Mouse (Mus musculus): ENCODE results near the gene Cfdp1. TPM values are rescaled to one million over a fixed set of nuclear protein-coding genes. Genes with fewer than 3 reads are reported as not detected.
"Not testable (repeated sequence)": the region's sequence is repeated elsewhere in the genome, so short reads cannot be mapped to it uniquely, and the experiment has no call there.

Gene Cfdp1
- total RNA-seq, 2 experiments from 2014 or later: 35.2 to 36.1 TPM

DNA sequence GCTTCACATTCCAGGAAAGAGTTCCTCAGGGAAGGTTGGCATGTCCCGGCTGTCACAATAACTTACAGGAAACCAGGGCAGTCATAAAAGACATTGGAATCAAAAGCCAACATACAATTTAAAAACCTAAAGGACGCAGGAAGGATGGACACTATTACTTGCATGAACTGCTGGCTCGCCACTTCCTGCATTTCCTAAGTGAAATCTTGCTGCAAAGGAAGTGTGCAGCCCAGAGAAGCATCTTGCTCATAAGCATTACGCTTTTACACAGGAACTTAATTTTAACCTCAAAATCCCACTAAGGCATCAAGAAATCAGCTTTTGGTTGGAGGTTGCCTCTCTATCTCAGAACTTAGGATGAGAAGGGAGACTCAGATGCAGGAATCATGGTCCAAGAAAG is 9.2 kb upstream of the Cfdp1 start:
- DNase-seq: no peak

DNA sequence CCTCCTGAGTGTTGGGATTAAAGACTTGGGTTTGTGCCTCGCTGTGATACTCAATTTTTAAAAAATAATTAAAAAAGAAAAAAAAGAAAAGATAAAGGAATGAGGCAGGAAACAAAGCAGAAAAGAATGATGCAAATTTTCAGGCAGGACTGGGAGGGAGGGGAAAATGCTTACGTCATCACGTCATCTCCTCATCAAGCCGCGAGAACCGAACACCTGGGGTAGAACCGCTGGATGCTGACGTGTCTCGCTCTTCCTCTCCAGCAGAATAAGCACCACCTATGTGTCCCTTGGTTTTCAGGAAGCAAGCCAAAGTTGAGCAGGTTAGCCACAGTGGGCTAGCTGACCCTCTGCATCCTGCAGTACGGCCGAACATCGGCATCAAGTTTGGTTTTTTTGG is 1.9 kb upstream of the Cfdp1 start:
- no peak for DNase-seq

DNA sequence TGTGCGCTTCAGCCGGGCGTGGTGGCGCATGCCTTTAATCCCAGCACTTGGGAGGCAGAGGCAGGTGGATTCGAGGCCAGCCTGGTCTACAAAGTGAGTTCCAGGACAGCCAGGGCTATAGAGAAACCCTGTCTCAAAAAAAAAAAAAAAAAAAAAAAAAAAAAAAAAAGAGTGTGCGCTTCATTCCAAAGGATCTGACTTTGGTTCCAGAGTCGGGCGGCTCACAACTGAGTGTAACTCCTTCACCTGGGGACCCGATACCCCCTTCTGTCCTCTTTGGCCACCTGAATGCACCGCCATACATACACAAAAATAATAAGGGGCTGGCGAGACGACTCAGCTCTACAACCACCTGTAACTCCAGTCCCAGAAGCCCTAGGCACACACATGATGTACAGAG is 872 bp downstream of the Cfdp1 start:
- not testable (repeated sequence) for DNase-seq

DNA sequence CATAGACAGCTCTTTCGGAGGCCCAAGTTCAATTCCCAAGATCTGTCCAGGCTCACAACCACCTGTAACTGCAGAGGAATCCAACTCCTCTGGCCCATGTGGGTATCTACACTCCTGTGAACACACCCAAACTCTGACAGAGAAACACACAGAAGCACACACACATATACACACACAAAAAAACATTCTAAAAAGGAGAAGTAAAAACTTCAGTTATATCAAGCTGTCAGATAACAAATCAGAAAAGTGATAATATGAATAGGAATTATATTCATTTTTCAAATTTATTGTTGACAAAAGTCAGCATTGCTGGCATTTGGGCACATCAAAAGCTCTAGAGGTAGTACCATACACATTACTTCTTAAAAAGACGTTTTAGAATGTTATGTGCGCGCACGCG is 7.3 kb downstream of the Cfdp1 start:
- no peak for DNase-seq

DNA sequence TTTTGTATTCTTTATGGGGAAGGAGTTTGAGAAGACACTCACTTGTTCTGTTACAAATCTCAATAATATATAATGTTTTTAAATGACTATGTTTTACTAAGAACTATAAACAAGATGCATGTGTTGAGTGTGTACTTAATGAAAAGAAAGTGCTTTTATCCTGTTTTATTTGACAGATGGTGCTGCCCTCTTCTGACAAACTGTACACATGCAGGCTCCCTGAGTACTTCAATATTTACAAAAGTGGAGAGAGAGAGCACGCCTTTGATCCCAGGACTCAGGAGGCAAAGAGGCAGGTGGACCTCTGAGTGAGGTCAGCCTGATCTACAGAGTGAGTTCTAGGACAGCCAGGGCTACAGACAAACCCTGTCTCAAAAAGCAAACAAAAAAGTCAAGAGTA is 18.6 kb downstream of the Cfdp1 start:
- DNase-seq: no peak

DNA sequence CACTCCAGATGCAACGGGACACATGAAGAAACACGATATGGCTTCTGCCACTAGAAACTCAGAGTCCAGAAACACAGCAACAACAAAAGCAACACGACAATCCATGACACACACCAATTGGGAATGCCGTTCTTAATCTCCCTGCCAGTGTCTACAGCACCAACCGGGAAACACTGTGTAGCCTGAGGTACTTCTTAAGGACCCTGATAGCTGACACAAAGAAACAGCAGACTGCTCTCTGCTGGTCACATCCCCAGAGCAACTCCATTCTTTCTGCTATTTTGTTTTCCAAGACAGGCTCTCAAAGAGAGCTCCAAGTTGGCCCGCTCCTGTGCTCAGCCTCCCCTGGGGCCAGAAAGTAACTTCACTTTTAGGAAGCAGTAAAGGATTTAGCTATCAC is 20.1 kb downstream of the Cfdp1 start:
- peak in 1 of 2 experiments; percentile 43 for DNase-seq

DNA sequence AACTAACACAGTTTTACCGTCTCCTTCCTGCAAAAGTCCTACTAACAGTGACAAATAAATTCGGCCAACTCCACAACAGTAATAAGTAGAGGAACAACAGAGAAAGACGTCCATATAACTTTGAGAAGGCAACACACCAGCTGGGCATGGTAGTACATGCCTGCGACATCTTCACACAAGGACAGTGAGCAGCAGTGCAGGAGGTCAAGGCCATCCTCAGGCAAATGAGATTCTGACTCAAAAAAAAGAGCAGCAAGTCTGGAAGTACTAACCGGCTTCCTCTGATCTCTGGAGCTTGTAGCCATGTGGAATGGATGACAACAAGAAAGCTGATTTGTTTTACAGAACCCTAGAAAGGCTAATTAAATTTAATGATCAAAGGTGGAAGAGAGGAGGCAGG is 21.1 kb downstream of the Cfdp1 start:
- no peak for DNase-seq

DNA sequence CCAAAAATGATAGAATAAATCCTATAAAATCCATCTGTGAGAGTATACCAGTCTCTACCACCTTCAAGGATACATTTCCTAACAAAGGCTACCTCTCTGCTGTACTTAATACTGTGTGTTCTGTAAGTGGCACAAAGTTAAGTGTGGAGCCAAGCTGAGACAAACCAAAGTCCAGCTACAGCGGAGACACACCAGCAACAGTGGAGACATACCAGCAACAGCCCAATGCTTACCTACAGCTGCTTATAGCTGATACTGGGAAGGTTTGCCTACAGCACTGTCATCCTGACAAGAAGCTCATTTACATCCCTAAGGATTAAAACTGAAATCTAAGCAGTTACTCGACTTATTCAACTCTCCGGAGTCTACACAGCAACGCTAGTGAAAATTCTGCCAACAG is 22.1 kb downstream of the Cfdp1 start:
- no peak for DNase-seq

DNA sequence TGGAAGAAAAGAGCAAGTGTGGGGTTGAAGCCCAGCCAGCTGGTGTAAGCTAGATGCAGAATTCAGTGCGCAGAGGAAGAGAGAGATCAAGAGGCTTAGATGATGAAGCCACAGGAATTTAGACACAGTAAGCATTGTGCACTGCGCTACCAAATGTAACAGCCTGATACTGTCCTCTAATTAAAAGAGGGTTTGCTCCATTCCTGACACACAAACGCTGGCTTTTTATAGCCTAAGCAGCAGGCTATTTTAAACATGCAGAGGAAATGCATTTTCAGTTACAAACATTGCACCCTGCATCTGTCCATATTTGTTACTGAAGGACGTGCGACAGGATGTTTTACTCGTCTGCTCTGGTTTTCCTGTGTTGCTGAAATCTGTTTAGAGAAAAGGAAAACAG is 25.5 kb downstream of the Cfdp1 start:
- DNase-seq: peak in 1 of 2 experiments; percentile 18

DNA sequence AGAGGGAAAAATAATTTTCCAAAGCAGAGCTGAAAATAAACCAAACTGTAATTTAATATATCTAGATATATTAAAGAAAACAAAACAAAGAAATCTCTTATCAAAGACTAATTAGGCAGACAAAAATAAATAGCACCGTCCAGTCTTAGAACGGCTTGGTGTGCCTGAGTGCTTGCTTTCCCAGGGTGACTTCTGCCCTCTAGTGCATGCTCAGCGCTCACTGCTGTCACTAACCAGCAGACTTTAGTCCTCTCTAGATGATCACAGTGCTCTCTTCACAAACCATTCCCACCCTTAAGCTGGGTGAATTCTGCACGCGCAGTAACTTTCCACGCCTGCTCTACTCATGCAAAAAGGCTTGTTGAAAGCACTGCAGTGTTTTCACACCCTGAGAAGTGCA is 28.9 kb downstream of the Cfdp1 start:
- peak; percentile 47 to 51 for DNase-seq

DNA sequence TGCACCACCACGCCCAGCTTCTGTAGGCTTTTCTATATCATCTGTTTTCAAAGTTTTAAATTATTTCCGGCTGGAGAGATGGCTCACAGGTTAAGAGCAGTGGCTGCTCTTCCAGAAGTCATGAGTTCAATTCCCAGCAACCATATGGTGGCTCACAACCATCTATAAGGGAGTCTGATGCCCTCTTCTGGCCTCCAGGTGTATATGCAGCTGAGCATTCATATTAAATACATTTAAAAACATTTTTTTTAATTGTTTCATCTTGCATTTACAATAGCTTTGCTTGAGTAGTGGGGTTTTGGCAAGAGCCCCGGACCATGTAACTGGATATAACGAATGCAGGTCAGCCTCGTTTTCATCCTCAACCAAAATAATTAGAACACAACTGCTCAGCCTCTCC is 29.8 kb downstream of the Cfdp1 start:
- DNase-seq: no peak

DNA sequence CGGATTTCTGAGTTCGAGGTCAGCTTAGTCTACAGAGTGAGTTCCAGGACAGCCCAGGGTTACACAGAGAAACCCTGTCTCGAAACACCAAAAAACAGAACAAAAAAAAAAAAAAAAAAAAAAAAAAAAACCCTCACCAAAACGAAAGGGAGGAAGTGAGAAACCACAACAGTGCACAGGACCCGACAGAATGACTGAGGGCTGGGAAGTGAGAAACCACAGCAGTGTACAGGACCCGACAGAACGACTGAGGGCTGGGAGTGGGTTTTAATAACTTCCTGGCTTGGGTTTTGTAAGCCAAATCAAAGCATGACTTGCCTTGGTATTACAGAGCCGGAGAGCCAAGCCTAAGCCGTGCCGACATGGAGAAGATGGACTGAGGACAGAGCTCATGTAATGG is 32.9 kb downstream of the Cfdp1 start:
- peak in 1 of 2 experiments; percentile 51 for DNase-seq

DNA sequence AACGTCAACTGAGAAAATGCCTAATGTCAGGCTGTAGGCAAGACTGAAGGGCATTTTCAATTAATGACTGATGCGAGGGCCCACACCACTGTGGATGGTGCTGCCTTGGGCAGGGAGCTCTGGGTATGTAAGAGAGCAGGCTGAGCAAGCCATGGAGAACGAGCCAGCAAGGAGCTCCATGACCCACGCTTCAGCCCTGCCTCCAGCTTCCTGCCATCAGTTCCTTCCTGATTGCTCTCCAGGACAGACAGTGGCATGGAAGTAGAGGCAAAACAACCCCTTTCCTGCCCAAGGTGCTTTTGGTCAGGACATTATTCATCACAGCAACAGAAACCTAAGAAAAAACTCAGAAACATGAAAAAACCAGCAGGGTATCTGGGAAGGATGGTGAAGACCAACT is 33.4 kb downstream of the Cfdp1 start:
- no peak for DNase-seq

DNA sequence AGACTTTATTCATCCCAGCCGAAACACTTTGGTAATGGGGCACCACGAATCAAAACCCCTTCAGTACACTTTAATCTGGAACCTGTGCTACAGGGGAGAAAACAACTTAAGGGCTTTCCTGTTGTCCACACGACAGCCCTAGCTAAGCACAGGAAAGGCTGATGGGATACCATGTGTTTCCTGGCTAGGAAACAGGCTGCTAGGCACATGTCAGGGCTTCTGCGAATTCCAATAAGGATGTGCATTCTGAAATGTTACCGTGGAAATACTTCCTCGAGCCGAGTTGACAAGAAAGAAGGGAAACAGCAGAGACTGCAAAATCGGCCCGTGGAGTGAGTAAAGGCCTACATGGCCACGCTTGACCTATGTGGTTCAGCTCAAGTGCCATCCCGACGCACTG is 34.1 kb downstream of the Cfdp1 start:
- peak in 1 of 2 experiments; percentile 57 for DNase-seq

DNA sequence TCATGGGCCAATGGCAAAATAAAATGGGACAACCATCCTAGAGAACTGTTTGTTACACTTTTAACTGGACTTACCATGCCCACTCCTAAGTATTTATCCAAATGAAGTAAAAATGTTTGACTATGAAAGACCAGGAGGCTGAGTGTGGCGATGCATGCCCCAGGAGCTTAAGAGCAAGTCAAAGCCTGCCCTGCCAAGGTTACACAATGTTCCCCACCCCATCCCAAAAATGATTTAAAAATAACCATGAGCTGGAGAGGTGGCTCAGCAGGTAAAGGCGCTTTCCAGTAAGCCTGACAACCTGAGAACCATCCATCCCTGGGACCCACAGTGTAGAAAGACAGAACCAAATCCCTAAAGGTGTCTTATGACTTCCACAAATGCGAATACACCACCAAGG is 35.5 kb downstream of the Cfdp1 start:
- DNase-seq: no peak

DNA sequence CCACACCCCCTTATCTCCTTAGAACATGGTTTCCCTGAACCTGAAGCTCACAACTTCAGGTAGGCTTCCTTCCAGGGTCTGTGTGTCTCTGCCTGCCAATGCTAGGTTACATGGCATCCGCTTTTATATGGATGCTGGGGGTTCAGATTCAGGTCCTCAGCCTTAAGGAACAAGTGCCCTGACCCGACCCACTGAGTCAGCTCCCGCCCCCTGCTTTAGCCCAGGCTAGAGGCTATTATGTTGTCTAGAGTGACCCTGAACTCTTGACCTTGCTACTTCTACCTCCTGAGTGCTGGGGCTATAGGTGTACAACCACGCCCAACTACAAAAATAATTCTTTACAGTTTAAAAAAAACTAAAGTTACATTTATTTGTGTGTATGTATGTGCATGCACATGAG is 39.0 kb downstream of the Cfdp1 start:
- no peak for DNase-seq

DNA sequence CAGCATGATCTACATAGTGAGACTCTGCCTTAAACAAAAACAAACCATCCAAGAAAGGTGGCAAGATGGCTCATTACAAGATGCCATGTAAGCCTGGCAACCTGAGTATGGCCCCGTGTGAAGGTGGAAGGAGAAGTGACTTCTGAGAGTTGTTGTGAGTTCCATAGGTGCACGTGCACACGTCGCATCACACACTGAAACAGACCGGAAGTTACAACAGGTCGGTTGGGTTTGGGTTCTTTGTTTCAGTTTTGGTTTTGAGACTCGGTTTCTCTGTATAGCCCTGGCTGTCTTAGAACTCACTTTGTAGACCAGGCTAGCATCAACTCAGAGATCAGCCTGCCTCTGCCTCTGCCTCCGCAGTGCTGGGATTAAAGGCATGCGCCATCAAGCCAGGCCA is 40.3 kb downstream of the Cfdp1 start:
- DNase-seq: no peak

DNA sequence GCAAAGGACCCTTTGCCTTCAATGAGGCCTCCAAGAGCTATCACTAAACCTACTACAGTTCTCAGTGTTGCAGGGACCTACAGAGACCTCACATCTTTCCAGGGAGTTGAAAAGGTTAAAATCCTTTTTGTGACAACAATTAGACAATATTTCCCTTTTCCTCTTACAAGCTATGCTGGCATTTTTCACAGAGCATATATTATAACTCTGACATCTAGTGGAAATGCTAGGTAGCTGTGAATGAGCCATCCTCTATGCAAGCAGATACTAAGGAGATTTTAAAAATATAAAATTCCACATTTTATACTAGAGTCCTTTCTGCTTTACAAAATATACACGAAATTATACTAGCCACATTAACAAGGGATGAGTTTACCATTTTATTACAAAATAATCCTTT is 41.3 kb downstream of the Cfdp1 start:
- no peak for DNase-seq

DNA sequence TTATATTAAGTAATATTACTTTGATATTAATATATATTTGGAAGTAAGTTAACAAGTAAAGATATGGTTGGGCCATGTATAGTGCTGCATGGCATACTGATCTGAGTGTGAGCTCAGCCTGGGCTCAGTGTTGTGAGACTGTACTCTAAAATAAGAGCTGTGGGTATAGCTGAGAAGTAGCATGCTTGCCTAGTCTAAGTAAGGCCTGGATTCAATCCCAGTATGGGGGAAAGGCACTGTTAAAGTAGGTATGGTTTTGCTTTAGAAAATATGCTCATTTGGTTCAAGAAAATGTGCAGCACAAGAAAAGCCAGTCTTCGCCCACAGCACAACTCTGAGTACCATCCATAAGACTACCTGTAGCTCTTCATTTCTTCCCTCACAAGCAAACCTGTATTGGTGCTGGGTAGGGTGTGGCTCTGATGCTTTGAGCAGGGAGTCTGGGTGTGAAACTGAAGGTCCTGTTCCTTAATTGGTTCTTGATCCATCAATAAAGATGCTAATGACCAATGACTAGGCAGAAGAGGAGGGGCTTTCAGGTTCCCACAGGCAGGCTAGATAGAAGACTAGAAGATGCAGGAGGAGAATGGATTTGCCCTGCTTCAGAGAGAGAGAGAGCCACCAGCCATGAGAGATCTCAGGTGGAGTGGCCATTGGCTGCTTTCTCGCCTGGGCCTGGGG is 43.3 kb downstream of the Cfdp1 start:
- DNase-seq: no peak

DNA sequence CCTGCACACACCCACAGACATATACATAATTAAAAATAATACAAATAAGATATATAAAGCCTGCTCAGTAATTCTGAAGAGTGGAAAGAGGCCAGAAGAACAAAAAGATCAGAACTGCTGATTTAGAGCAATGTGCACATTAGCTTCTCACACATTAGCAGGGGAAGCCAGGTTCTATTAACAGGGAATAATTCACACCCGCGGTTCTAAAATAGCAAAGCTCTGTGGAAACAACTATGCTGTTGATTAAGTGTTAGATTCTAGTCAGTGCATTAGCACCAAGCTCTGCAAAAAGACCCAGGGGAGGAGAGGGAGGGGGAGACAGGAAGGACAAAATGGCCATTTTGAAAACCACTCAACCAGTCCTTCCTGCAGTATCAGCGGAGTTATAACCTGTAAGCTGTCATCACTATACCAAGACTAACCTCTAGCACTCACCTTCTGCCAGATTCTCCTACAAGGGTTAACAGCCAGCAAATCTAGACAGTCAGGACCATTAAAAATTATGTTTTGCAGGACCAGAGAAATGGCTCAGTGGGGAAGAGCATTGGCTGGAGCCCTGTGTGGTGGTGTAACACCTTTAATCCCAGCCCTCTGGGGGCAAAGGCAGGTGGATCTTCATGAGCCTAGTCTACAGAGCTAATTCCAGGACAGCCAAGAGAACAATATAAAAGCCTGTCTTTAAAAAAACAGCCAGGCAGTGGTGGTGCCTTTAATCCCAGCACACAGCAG is 45.0 kb downstream of the Cfdp1 start:
- DNase-seq: no peak

DNA sequence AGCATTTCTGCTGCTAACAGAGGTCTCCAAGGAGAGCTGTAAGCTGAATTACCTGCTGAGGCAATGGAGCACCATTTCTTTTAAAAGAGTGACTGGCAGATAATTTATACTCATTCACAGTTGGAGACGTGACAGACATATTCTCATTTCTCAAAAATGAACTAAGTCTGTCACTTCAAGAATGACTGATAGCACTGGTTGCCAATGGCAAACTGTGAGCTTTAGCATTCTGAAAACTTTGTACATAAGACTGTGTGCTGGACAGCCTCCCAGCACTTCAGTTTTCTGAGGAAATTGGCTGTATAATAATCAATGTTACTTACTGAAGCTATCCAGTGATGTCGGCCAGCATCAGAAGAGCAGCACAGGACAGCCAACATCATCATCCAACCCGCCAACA is 46.1 kb downstream of the Cfdp1 start:
- DNase-seq: no peak

DNA sequence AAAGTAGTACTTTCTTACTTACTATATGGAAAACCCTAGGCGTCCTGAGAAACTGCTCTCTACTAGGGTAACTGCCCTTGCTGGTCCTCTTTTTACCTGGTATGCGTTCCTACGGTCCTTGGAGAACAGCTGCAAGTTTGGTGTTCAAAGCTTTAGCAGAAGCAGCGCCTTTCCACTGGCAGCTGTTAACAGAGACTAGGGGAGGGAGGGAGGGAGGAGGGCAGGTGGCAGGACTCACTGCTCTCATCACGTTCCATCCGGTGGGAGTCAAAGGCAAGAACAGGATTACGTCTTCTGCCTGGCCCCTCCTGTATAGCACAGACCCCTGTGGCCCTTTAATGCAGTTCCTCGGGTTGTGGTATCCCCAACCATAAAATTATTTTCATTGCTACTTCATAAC is 50.7 kb downstream of the Cfdp1 start:
- no peak for DNase-seq

DNA sequence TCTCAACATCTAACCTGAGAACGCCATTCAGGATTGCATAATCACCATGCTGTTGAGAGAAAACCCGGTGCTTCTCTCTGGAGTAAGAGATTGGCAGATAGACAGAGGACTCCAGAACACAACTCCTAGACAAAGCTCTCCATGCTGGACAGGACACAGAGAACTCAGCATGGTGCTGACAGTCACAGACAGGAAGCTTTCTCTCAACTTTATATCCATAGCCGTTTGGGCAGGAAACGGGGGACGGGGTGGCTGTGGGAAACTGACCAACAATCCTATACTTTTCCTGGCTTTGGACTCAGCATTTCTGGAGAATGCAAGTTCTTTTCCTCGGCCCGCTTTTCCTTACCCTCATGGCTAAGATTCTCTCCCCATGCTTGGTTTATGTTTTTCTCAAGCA is 51.8 kb downstream of the Cfdp1 start:
- DNase-seq: no peak

DNA sequence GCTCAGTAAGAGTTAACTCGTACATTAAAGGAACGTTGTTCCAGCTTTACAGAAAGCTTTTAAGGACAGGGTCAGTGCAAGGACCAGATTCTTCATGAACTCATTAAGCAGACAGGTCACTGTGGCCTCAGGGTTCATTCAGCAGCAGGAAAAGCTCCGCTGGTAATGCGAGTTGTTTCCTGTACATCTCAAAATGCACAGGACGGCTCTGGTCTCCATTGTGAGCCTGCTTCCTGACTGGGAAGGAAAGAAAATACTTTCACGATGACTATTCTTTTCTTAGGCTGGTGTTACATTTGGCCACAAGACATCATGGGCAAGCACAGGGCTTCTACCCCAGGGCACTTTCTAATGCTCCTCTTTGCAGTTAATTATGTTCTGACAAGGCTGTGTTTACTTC is 52.6 kb downstream of the Cfdp1 start:
- DNase-seq: peak in 1 of 2 experiments; percentile 43

Measured in heart, adult 18-20 months (tissue).